Mouse (Mus musculus) spleen, adult 2 months (tissue): ENCODE results near the gene Trdn. TPM values are rescaled to one million over a fixed set of nuclear protein-coding genes. Genes with fewer than 3 reads are reported as not detected.

Experiments used
- DNase-seq, 2 experiments: peaks; one replicate each; pipeline versions ENCODE4 v3.0.0 to v3.0.0-alpha.2; 2012 to 2021; ENCODE audit warnings: low spot score in 2 of 2, low read depth in 1 of 2
- H3K27ac ChIP-seq: fragments of 200-500 bp; 2 replicates; pipeline ENCODE4 v1.5.1; 2012; ENCODE audit warnings: low read length, inconsistent platforms; ENCODE audit not compliant: insufficient read depth
- H3K27me3 ChIP-seq: fragments of 200-500 bp; 2 replicates; pipeline ENCODE4 v1.6.1; 2012; ENCODE audit warnings: mild to moderate bottlenecking, moderate library complexity, low read length, inconsistent platforms; ENCODE audit not compliant: control insufficient read depth, insufficient read depth
- H3K36me3 ChIP-seq: fragments of 200-500 bp; 2 replicates; pipeline ENCODE4 v1.6.1; 2012; ENCODE audit warnings: mild to moderate bottlenecking, low read length, inconsistent platforms; ENCODE audit not compliant: control insufficient read depth, insufficient read depth
- H3K4me1 ChIP-seq: fragments of 200-500 bp; 2 replicates; pipeline ENCODE4 v1.6.1; 2011; ENCODE audit warnings: inconsistent platforms; ENCODE audit not compliant: control insufficient read depth, insufficient read depth, insufficient read length
- H3K4me3 ChIP-seq: fragments of 200-500 bp; 2 replicates; pipeline ENCODE4 v1.5.1; 2011; ENCODE audit warnings: mild to moderate bottlenecking, inconsistent platforms; ENCODE audit not compliant: insufficient read depth, insufficient read length; ENCODE audit errors: extremely low read depth
- CTCF ChIP-seq: fragments of 200-500 bp; IDR thresholded peaks from 2 replicates; pipeline ENCODE4 v1.5.1; 2011; ENCODE audit warnings: mild to moderate bottlenecking, inconsistent platforms; ENCODE audit not compliant: insufficient read depth, insufficient read length, insufficient replicate concordance; ENCODE audit errors: extremely low read depth
- POLR2A ChIP-seq: fragments of 200-500 bp; IDR thresholded peaks from 2 replicates; pipeline ENCODE4 v1.6.1; 2011; ENCODE audit warnings: low read depth, low read length, inconsistent platforms
- WGBS: fragments of 180-500 bp; shearing (Covaris S2); methylation state at CpG from one replicate; pipeline ENCODE4 v1.1.7; 2018; 5-methylcytosine and 5-hydroxymethylcytosine counted together
- polyA plus RNA-seq: library from polyadenylated mRNA; depleted of rRNA; stranded (reverse); fragments of >200 nt; gene quantifications from 2 replicates; pipeline ENCODE4 v1.2.3, GENCODE M21; 2012

Gene Trdn
- polyA plus RNA-seq, 1 experiment = 0.11 TPM

- 81% methylated on average over 1 of the region's 1 CpGs for WGBS
- TF ChIP-seq POLR2A (no peak), CTCF (no peak)
- no peaks in the 10 kb centered on the region for H3K27me3 ChIP-seq
These were observed 108.7 kb downstream of the Trdn start for GRCm38 (mm10) chr10:33189031-33189430.

DNA sequence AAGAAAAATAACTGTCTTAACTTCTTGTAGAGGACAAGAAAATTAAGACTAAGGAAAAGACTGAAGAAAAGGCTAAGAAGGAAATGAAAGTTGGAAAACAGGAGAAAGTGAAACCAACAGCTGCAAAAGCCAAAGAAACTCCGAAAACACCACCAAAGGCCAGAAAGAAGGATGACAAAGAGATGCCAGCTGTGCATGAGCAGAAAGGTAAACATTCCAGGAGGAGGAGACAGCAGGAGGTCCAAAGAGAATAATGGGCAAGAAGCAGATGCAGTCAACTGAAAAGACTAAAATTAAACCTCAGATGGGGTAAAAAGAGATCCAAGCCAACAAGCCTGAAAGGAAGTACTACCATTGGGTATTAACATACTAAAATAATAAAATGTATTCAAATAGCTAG is 115.6 kb downstream of the Trdn start:
- Histone ChIP-seq H3K36me3 (no peaks in the 10 kb centered on the region), H3K4me3 (no peak overlapping the region), H3K4me1 (no peaks in the 10 kb centered on the region), H3K27ac (no peak overlapping the region), H3K27me3 (no peaks in the 10 kb centered on the region)
- 45% methylated on average over 1 of the region's 1 CpGs for WGBS
- TF ChIP-seq CTCF (no peak), POLR2A (no peak)
- DNase-seq = no peak

More at GRCm38 (mm10) chr10:33189031-33189430, 108.7 kb downstream of the Trdn start:
- Histone ChIP-seq H3K36me3 (no peaks in the 10 kb centered on the region), H3K27ac (no peak overlapping the region), H3K4me3 (no peak overlapping the region), H3K4me1 (no peaks in the 10 kb centered on the region)
- DNase-seq = no peak

DNA sequence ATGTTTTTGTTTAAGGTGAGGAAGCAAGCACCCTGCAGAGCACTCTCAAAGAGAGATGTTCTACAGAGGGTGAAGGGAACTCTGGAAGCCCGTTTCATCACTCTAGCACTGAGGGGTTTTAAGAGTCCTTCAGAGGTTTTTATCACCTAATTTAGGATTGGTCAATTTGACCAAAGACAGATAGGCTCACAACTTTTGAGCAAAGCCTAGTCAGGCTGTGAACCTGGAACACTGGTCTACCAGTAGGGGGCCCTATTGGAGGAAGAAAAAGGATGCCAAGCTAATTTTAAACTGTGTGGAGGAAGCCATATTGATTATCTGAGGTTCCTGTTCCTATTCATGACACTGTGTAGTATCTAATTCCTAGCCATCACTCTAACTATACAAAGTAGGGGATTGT is 117.9 kb downstream of the Trdn start:
- no peak for TF ChIP-seq POLR2A
- no peak for TF ChIP-seq CTCF
- WGBS = 51% methylated on average over 1 of the region's 1 CpGs
- no peak for DNase-seq

GRCm38 (mm10) chr10:33210411-33210810 is 130.1 kb downstream of the Trdn start:
- Histone ChIP-seq H3K27ac (no peak overlapping the region), H3K27me3 (no peaks in the 10 kb centered on the region), H3K4me3 (no peak overlapping the region), H3K4me1 (no peaks in the 10 kb centered on the region), H3K36me3 (no peaks in the 10 kb centered on the region)
- no peak for TF ChIP-seq CTCF
- no peak for TF ChIP-seq POLR2A
- DNase-seq = no peak
- WGBS = 56% methylated on average over 1 of the region's 1 CpGs

More for the DNA sequence above, 117.9 kb downstream of the Trdn start:
- H3K4me3 ChIP-seq = no peak overlapping the region
- H3K4me1 ChIP-seq = no peaks in the 10 kb centered on the region
- H3K27ac ChIP-seq = no peak overlapping the region
- H3K27me3 ChIP-seq = no peaks in the 10 kb centered on the region
- H3K36me3 ChIP-seq = no peaks in the 10 kb centered on the region

- DNase-seq = no peak
- H3K36me3 ChIP-seq = no peaks in the 10 kb centered on the region
- H3K27ac ChIP-seq = no peak overlapping the region
- no peaks in the 10 kb centered on the region for H3K27me3 ChIP-seq
- H3K4me3 ChIP-seq = no peak overlapping the region
- WGBS = 85% methylated on average over 1 of the region's 1 CpGs
- no peaks in the 10 kb centered on the region for H3K4me1 ChIP-seq
- TF ChIP-seq CTCF = no peak
- no peak for TF ChIP-seq POLR2A
These were observed 173.6 kb downstream of the Trdn start for GRCm38 (mm10) chr10:33253911-33254310.

GRCm38 (mm10) chr10:33256202-33256601 is 175.8 kb downstream of the Trdn start:
- H3K27me3 ChIP-seq = no peaks in the 10 kb centered on the region
- no peaks in the 10 kb centered on the region for H3K36me3 ChIP-seq
- no peak overlapping the region for H3K27ac ChIP-seq
- no peak overlapping the region for H3K4me3 ChIP-seq
- 42% methylated on average over 1 of the region's 1 CpGs for WGBS
- TF ChIP-seq CTCF (no peak), POLR2A (no peak)
- DNase-seq = no peak
- no peaks in the 10 kb centered on the region for H3K4me1 ChIP-seq

- no peak overlapping the region for H3K27ac ChIP-seq
- no peaks in the 10 kb centered on the region for H3K4me1 ChIP-seq
- WGBS = 32% methylated on average over 2 of the region's 2 CpGs
- H3K27me3 ChIP-seq = no peaks in the 10 kb centered on the region
- no peak for TF ChIP-seq CTCF
- TF ChIP-seq POLR2A = no peak
- DNase-seq = no peak
- H3K4me3 ChIP-seq = no peak overlapping the region
- H3K36me3 ChIP-seq = no peaks in the 10 kb centered on the region
These were observed 224.6 kb downstream of the Trdn start for GRCm38 (mm10) chr10:33304982-33305381.
